Mouse (Mus musculus) stomach, embryonic 14.5 days (tissue): Measurements from ENCODE around the gene Gm20696. TPM values are rescaled to one million over a fixed set of nuclear protein-coding genes. Genes with fewer than 3 reads are reported as not detected.

Source experiments
- ATAC-seq: fragments of 200-750 bp; cut with Nextera tagmentation; 2 replicates; pipeline ENCODE4 v1.8.0; 2017; ENCODE audit warnings: low read depth, moderate TSS enrichment; ENCODE audit not compliant: insufficient number of reproducible peaks, insufficient read depth, low FRiP score
- H3K27ac ChIP-seq: fragments of 300-500 bp; sonication (generic); 2 replicates; pipeline ENCODE4 v1.5.1; 2014; ENCODE audit warnings: mild to moderate bottlenecking, low read length, moderate library complexity, mixed read lengths
- H3K27me3 ChIP-seq: fragments of 300-500 bp; sonication (generic); 2 replicates; pipeline ENCODE4 v1.6.1; 2014; ENCODE audit warnings: low read length, control low read depth, mixed read lengths; ENCODE audit not compliant: control insufficient read depth, insufficient read depth
- H3K36me3 ChIP-seq: fragments of 300-500 bp; sonication (generic); 2 replicates; pipeline ENCODE4 v1.6.1; 2014; ENCODE audit warnings: mild to moderate bottlenecking, control low read depth, low read length, moderate library complexity, mixed read lengths; ENCODE audit not compliant: control insufficient read depth, insufficient read depth
- H3K4me1 ChIP-seq: fragments of 300-500 bp; sonication (generic); 2 replicates; pipeline ENCODE4 v1.6.1; 2014; ENCODE audit warnings: low read length, control low read depth, mixed read lengths; ENCODE audit not compliant: control insufficient read depth, insufficient read depth
- H3K4me2 ChIP-seq: fragments of 300-500 bp; sonication (generic); replicated peaks from 2 replicates; pipeline ENCODE4 v1.6.1; 2014; ENCODE audit warnings: low read depth, low read length, control low read depth
- H3K4me3 ChIP-seq: fragments of 300-500 bp; sonication (generic); 2 replicates; pipeline ENCODE4 v1.5.1; 2014; ENCODE audit warnings: low read depth, low read length, control low read depth
- H3K9ac ChIP-seq: fragments of 300-500 bp; sonication (generic); replicated peaks from 2 replicates; pipeline ENCODE4 v1.6.1; 2014; ENCODE audit warnings: low read depth, mild to moderate bottlenecking, control low read depth, low read length, moderate library complexity, mixed read lengths
- H3K9me3 ChIP-seq: fragments of 300-500 bp; sonication (generic); 2 replicates; pipeline ENCODE4 v1.6.1; 2016; ENCODE audit warnings: low read depth, low read length, control low read depth; ENCODE audit not compliant: control insufficient read depth
- WGBS: fragments of 180-500 bp; shearing (Covaris S2); extraction: QIAGEN DNeasy Blood & Tissue Kit; methylation state at CpG from one replicate; pipeline ENCODE4 v1.1.7; 2014; 5-methylcytosine and 5-hydroxymethylcytosine counted together
- microRNA-seq: library from miRNA; unstranded; fragments of <30 nt; microRNA quantifications from one replicate; pipeline ENCODE4, GENCODE M21; 2016
- polyA plus RNA-seq: library from polyadenylated mRNA; unstranded; fragments of >200 nt; fragmentation: Nextera tagmentation; extraction: Ambion mirVana; gene quantifications from 2 replicates; pipeline ENCODE4 v1.2.1, GENCODE M21; 2014

Gene Gm20696
- polyA plus RNA-seq, 1 experiment from 2014 or later = 7.0 TPM

GRCm38 (mm10) chr6:99210161-99210560 is 456.4 kb downstream of the Gm20696 start:
- Histone ChIP-seq H3K36me3 (no peaks in the 10 kb centered on the region), H3K27ac (no peak overlapping the region), H3K27me3 (no peaks in the 10 kb centered on the region), H3K9ac (no peak overlapping the region), H3K4me3 (no peak overlapping the region), H3K4me2 (no peak overlapping the region), H3K4me1 (peaks cover 18% of the 10 kb centered on the region; the same call in 1 of the 2 replicates), H3K9me3 (no peaks in the 10 kb centered on the region)
- 81% methylated on average over 7 of the region's 7 CpGs for WGBS
- no peak for ATAC-seq

Small RNA genes lying within 50 kb of the gene (microRNA-seq; reads per million reads assigned to microRNA genes)
- gene Gm22328 = not detected

Other genes with a start within 250 kb of the Gm20696 start
- gene Foxp1, start 144.1 kb downstream of the Gm20696 start, polyA plus RNA-seq = 190 TPM in 2 replicates
- gene Eif4e3, start within 50 bp of the Gm20696 start, polyA plus RNA-seq = 13.5 and 15.1 TPM in 2 replicates
- 3.6 and 4.1 TPM in 2 replicates for gene Gpr27, start 25.9 kb upstream of the Gm20696 start, polyA plus RNA-seq
- not detected in 2 replicates for gene Prok2, start 59.6 kb upstream of the Gm20696 start, polyA plus RNA-seq